Mouse (Mus musculus): ENCODE data around the gene Itpr2.
"Not testable (repeated sequence)": the region's sequence is repeated elsewhere in the genome, so short reads cannot be mapped to it uniquely, and the experiment has no call there.

DNA sequence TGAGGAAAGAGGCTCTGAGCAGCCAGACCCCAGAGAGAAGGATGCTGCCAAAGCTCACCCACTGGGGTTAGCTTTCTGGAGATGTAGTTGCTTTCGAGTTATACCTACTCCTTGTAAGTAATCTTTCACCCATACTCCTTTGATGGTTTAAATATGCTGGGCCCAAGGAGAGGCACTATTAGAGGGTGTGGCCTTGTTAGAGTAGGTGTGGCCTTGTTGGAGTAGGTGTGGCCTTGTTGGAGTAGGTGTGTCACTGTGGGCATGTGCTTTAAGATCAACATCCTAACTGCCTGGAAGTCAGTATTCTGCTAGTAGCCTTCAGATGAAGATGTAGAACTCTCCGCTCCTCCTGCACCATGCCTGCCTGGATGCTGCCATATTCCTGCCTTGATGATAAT, 37.4 kb downstream of the Itpr2 start:
- TF ChIP-seq CTCF (IDR thresholded peaks at IDR 0.05; ENCODE audit: extremely low read depth, insufficient read depth, insufficient read length, insufficient replicate concordance); POLR2A (IDR thresholded peaks at IDR 0.05; ENCODE audit: low read depth, low read length): not testable (repeated sequence)
